21 mouse cellular contexts compared by ENCODE assay signal in the genomic region with DNA sequence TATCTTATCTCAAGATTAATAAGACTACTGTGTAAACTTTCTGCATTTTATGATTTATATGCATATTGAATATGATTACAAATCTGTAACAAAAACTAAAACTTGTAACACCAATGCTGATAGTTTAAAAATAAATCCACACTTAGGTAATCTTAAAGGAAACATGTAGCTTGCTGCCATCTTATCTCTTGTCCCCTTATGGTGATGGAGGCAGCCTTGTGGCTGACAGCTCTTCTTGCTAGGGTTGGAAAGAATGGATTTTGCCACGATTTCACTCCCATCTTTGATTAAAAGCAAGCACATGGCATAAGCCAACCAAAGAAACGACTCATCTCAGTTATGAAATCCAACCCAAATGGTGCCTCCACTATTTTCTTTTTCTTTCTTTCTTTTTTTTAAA.
"Had no signal": no experiment of that assay in that cellular context is flagged by ENCODE, and none has a peak within 500 bp of the region (broad histone marks: within the 10 kb centered on the region; RNA-seq: fewer than 3 reads in every experiment).

No protein-coding gene starts in this region.

- H3K9me3 ChIP-seq: lung, embryonic 15.5 days; midbrain, embryonic 13.5 days; neural tube, embryonic 13.5 days; neural tube, embryonic 15.5 days had no signal

- H3K4me2 ChIP-seq: lung, embryonic 15.5 days; midbrain, embryonic 11.5 days; midbrain, embryonic 13.5 days; neural tube, embryonic 13.5 days; neural tube, embryonic 15.5 days had no signal

- H3K9ac ChIP-seq: liver, embryonic 14.5 days; lung, embryonic 15.5 days; midbrain, embryonic 13.5 days; neural tube, embryonic 13.5 days; neural tube, embryonic 15.5 days had no signal

- H3K4me3 ChIP-seq: lung, embryonic 15.5 days; midbrain, embryonic 13.5 days; myocyte; neural tube, embryonic 13.5 days; neural tube, embryonic 15.5 days had no signal

- ATAC-seq: lung, postnatal 0 days; midbrain, embryonic 13.5 days; midbrain, embryonic 16.5 days had no signal

- H3K27me3 ChIP-seq: lung, embryonic 15.5 days; midbrain, embryonic 13.5 days; neural tube, embryonic 15.5 days had no signal

- DNase-seq: lung, adult 2 months; lung, postnatal 14 days; lung, postnatal 36 days; retina, postnatal 1 day; right cerebral cortex, adult 18-20 months; right cerebral cortex, postnatal 25 days; right cerebral cortex, postnatal 4 days; spleen, adult 18-20 months; thymus, adult 18-20 months; thymus, postnatal 14 days; thymus, postnatal 36 days had no signal

- H3K27ac ChIP-seq: liver, embryonic 14.5 days; lung, embryonic 15.5 days; macrophage; midbrain, embryonic 13.5 days; neural tube, embryonic 13.5 days; neural tube, embryonic 15.5 days had no signal
